Comparison of ENCODE assay signal across 31 mouse cellular contexts in genomic region chr7:25600666-25601065, GRCm38 (mm10). TPM values are rescaled to one million over a fixed set of nuclear protein-coding genes. Genes with fewer than 3 reads are reported as not detected.
A peak's percentile ranks its signal among the peaks of the same experiment; 100 is the strongest.
DNase-seq lines count a peak whose midpoint lies in the region; ATAC-seq and TF ChIP-seq lines count a peak whose summit lies in the region.
"Had no signal": no experiment of that assay in that cellular context is flagged by ENCODE, and none has a peak within 500 bp of the region (broad histone marks: within the 10 kb centered on the region; RNA-seq: fewer than 3 reads in every experiment).

No protein-coding gene starts in this region.

- no peak for ATAC-seq in neural tube, embryonic 15.5 days (ENCODE audit: low FRiP score)
- ATAC-seq: CD4-positive, CD25-positive, alpha-beta regulatory T cell, adult 4 months; forebrain, embryonic 14.5 days; forebrain, postnatal 0 days; inflammation-experienced regulatory T-cells, adult 6 months; intestine, embryonic 16.5 days had no signal

- 90% methylated on average over 11 of the region's 11 CpGs for WGBS in neural tube, embryonic 15.5 days
- 94% methylated on average over 11 of the region's 11 CpGs for WGBS in thymus, adult 2 months

- TF ChIP-seq POLR2A in thymus, adult 2 months (IDR thresholded peaks at IDR 0.05; ENCODE audit: control insufficient read depth, extremely low read depth, insufficient read depth, low read length, poor library complexity) = no peak

- H3K4me2 ChIP-seq in neural tube, embryonic 15.5 days = no peak overlapping the region
- H3K4me2 ChIP-seq: embryonic facial prominence, embryonic 12.5 days; embryonic facial prominence, embryonic 15.5 days; hindbrain, embryonic 13.5 days had no signal

- no peak overlapping the region for H3K9ac ChIP-seq in neural tube, embryonic 15.5 days (replicated peaks)
- H3K9ac ChIP-seq in ES-E14 (ENCODE audit: insufficient read depth, low read depth, low read length, poor library complexity, severe bottlenecking) = peak overlapping the region; percentile 58
- H3K9ac ChIP-seq: embryonic facial prominence, embryonic 12.5 days; embryonic facial prominence, embryonic 15.5 days; forebrain, postnatal 0 days; hindbrain, embryonic 13.5 days had no signal

- H3K4me3 ChIP-seq in neural tube, embryonic 15.5 days (replicated peaks) = no peak overlapping the region
- H3K4me3 ChIP-seq in E14TG2a.4 (replicated peaks; ENCODE audit: low read length) = peak overlapping the region; percentile 70
- H3K4me3 ChIP-seq in ES-E14 (ENCODE audit: insufficient read depth in 1 of 2, low read depth in 1 of 2, low read length in 2 of 2, poor library complexity in 1 of 2, severe bottlenecking in 1 of 2) = peak overlapping the region in 1 of 2 experiments; percentile 56; a peak in 1 of 4 replicates
- no peak overlapping the region for H3K4me3 ChIP-seq in thymus, adult 2 months (ENCODE audit: control insufficient read depth, insufficient read depth, low read length)
- H3K4me3 ChIP-seq: embryonic facial prominence, embryonic 12.5 days; embryonic facial prominence, embryonic 15.5 days; gastrocnemius, adult 2 months; hindbrain, embryonic 10.5 days; hindbrain, embryonic 13.5 days had no signal

- no peak overlapping the region for H3K27ac ChIP-seq in neural tube, embryonic 15.5 days (replicated peaks)
- H3K27ac ChIP-seq in ES-E14 (ENCODE audit: insufficient read depth, low read depth, low read length, poor library complexity, severe bottlenecking) = no peak overlapping the region
- no peak overlapping the region for H3K27ac ChIP-seq in thymus, adult 2 months (ENCODE audit: control insufficient read depth, insufficient read depth, low read length)
- H3K27ac ChIP-seq: embryonic facial prominence, embryonic 12.5 days; embryonic facial prominence, embryonic 15.5 days; gastrocnemius, adult 2 months; hindbrain, embryonic 10.5 days; hindbrain, embryonic 13.5 days; hindbrain, postnatal 0 days had no signal

- no peaks in the 10 kb centered on the region for H3K9me3 ChIP-seq in neural tube, embryonic 15.5 days (replicated peaks)
- H3K9me3 ChIP-seq in E14TG2a.4 (ENCODE audit: low read length) (no peaks in the 10 kb centered on the region), ES-E14 (ENCODE audit: control insufficient read depth, insufficient read depth, low read depth, low read length) (no peaks in the 10 kb centered on the region)
- H3K9me3 ChIP-seq: embryonic facial prominence, embryonic 12.5 days; embryonic facial prominence, embryonic 15.5 days; hindbrain, embryonic 10.5 days; hindbrain, embryonic 13.5 days had no signal

- H3K36me3 ChIP-seq in neural tube, embryonic 15.5 days = no peaks in the 10 kb centered on the region
- H3K36me3 ChIP-seq in E14TG2a.4 (ENCODE audit: insufficient read depth, low read length) (no peaks in the 10 kb centered on the region), ES-E14 (ENCODE audit: control insufficient read depth, insufficient read depth, low read length, poor library complexity, severe bottlenecking) (no peaks in the 10 kb centered on the region)
- no peaks in the 10 kb centered on the region for H3K36me3 ChIP-seq in thymus, adult 2 months (ENCODE audit: control insufficient read depth, insufficient read depth, low read length)
- H3K36me3 ChIP-seq: embryonic facial prominence, embryonic 12.5 days; embryonic facial prominence, embryonic 15.5 days; hindbrain, embryonic 10.5 days; hindbrain, embryonic 13.5 days had no signal

- in situ Hi-C loops in ES-E14 (cut with MboI; ENCODE audit: low sequenced_read_pairs in 2 of 2, unreplicated experiment in 2 of 2) = no loop called here

- H3K27me3 ChIP-seq in neural tube, embryonic 15.5 days (replicated peaks) = no peaks in the 10 kb centered on the region
- H3K27me3 ChIP-seq in E14TG2a.4 (ENCODE audit: insufficient read depth, low read length) = peaks cover 26% of the 10 kb centered on the region
- no peaks in the 10 kb centered on the region for H3K27me3 ChIP-seq in thymus, adult 2 months (ENCODE audit: control insufficient read depth, insufficient read depth, low read length)
- H3K27me3 ChIP-seq: embryonic facial prominence, embryonic 12.5 days; embryonic facial prominence, embryonic 15.5 days; hindbrain, embryonic 13.5 days had no signal

- H3K4me1 ChIP-seq in neural tube, embryonic 15.5 days = no peaks in the 10 kb centered on the region
- peaks cover 23% of the 10 kb centered on the region for H3K4me1 ChIP-seq in E14TG2a.4 (replicated peaks; ENCODE audit: low read depth, low read length)
- H3K4me1 ChIP-seq in ES-E14 (ENCODE audit: control insufficient read depth in 2 of 2, insufficient read depth in 2 of 2, low read length in 2 of 2, poor library complexity in 1 of 2) = 0 out of 4 replicates have a peak, but pooled peaks cover 2 to 4% of the 10 kb centered on the region in 2 experiments
- H3K4me1 ChIP-seq in thymus, adult 2 months (replicated peaks; ENCODE audit: control insufficient read depth, insufficient read depth, low read length) = no peaks in the 10 kb centered on the region
- H3K4me1 ChIP-seq: embryonic facial prominence, embryonic 12.5 days; embryonic facial prominence, embryonic 15.5 days; hindbrain, embryonic 10.5 days; hindbrain, embryonic 13.5 days had no signal

- DNase-seq in neural tube, embryonic 10.5 days (ENCODE audit: extremely low spot score, low spot score) = peak; percentile 6
- no peak for DNase-seq in ES-E14 (ENCODE audit: low read depth, low spot score)
- DNase-seq in thymus, adult 2 months = no peak
- DNase-seq in lung, postnatal 25 days (ENCODE audit: low spot score) = no peak
- DNase-seq: adrenal gland, adult 2 months; adrenal gland, postnatal 14 days; cerebellum, adult 11 months; cerebellum, adult 2 months; cerebellum, adult 9-11 months; cerebellum, postnatal 25 days; forebrain, postnatal 0 days; gastrocnemius, adult 2 months; gastrocnemius, postnatal 14 days; heart, adult 18-20 months; heart, postnatal 36 days had no signal

- no peak for TF ChIP-seq CTCF in E14TG2a.4 (conservative IDR thresholded peaks at IDR 0.05; ENCODE audit: low read length)
- no peak for TF ChIP-seq CTCF in thymus, adult 2 months (IDR thresholded peaks at IDR 0.05; ENCODE audit: borderline replicate concordance, control insufficient read depth, extremely low read depth, insufficient read depth, low read length, poor library complexity)

TF ChIP-seq in ES-E14, 5 proteins besides CTCF, POLR2A, EP300 and RAD21:
- TF ChIP-seq HCFC1 (IDR thresholded peaks at IDR 0.05; ENCODE audit: borderline replicate concordance, insufficient read depth, low read length) (no peak), ZNF384 (IDR thresholded peaks at IDR 0.05; ENCODE audit: low read depth, low read length) (no peak), CHD2 (IDR thresholded peaks at IDR 0.05; ENCODE audit: low read depth, low read length) (no peak), MAFK (IDR thresholded peaks at IDR 0.05; ENCODE audit: insufficient read depth, low read depth, low read length) (no peak), ZC3H11A (IDR thresholded peaks at IDR 0.05; ENCODE audit: borderline replicate concordance, low read depth, low read length) (no peak)

RNA-seq across cellular contexts. Expression of gene Erich4, which starts 15.0 kb away (rescaled TPM):
- polyA plus RNA-seq in neural tube, embryonic 15.5 days (2015; fragmentation: Nextera tagmentation; extraction: Ambion mirVana) = 0.20 TPM in 1 of 2 replicates, not detected in the other
- not detected in 2 replicates for total RNA-seq in ES-E14 (2012; rRNA removed)
- not detected in 2 replicates for polyA plus RNA-seq in thymus, adult 2 months (2012; rRNA removed)
- total RNA-seq: adrenal gland, adult 2 months; adrenal gland, postnatal 14 days; common myeloid progenitor, adult 5-6 weeks; forebrain, postnatal 0 days; gastrocnemius, adult 2 months; gastrocnemius, postnatal 14 days; gastrocnemius, postnatal 4 days; hindbrain, postnatal 0 days had no signal
- polyA plus RNA-seq: adrenal gland, adult 2 months; C2C12; CD4-positive, CD25-positive, alpha-beta regulatory T cell, adult 4 months; embryonic facial prominence, embryonic 12.5 days; embryonic facial prominence, embryonic 15.5 days; forebrain, embryonic 11.5 days; forebrain, embryonic 14.5 days; forebrain, postnatal 0 days; heart, embryonic 14.5 days; hindbrain, embryonic 10.5 days; hindbrain, embryonic 13.5 days; hindbrain, postnatal 0 days; inflammation-experienced regulatory T-cells, adult 6 months had no signal

RNA-seq across cellular contexts. Expression of gene Dmac2, which starts 18.5 kb away (rescaled TPM):
- polyA plus RNA-seq in neural tube, embryonic 15.5 days (2015; fragmentation: Nextera tagmentation; extraction: Ambion mirVana) = 48.2 and 49.5 TPM in 2 replicates
- total RNA-seq in ES-E14 (2012; rRNA removed) = 30.0 and 39.3 TPM in 2 replicates
- polyA plus RNA-seq in thymus, adult 2 months (2012; rRNA removed) = 80.2 and 86.2 TPM in 2 replicates

RNA-seq across cellular contexts. Expression of gene B3gnt8, which starts 25.8 kb away (rescaled TPM):
- polyA plus RNA-seq in neural tube, embryonic 15.5 days (2015; fragmentation: Nextera tagmentation; extraction: Ambion mirVana) = 1.8 and 5.3 TPM in 2 replicates
- total RNA-seq in ES-E14 (2012; rRNA removed) = 1.7 and 2.3 TPM in 2 replicates
- polyA plus RNA-seq in thymus, adult 2 months (2012; rRNA removed) = 28.7 and 32.8 TPM in 2 replicates

RNA-seq across cellular contexts. Expression of gene Bckdha, which starts 58.1 kb away (rescaled TPM):
- polyA plus RNA-seq in neural tube, embryonic 15.5 days (2015; fragmentation: Nextera tagmentation; extraction: Ambion mirVana) = 39.6 and 49.5 TPM in 2 replicates
- total RNA-seq in ES-E14 (2012; rRNA removed) = 96.0 and 116 TPM in 2 replicates
- polyA plus RNA-seq in thymus, adult 2 months (2012; rRNA removed) = 166 and 181 TPM in 2 replicates

RNA-seq across cellular contexts. Expression of gene Exosc5, which starts 58.3 kb away (rescaled TPM):
- 36.8 and 55.4 TPM in 2 replicates for polyA plus RNA-seq in neural tube, embryonic 15.5 days (2015; fragmentation: Nextera tagmentation; extraction: Ambion mirVana)
- total RNA-seq in ES-E14 (2012; rRNA removed) = 170 and 182 TPM in 2 replicates
- 141 and 146 TPM in 2 replicates for polyA plus RNA-seq in thymus, adult 2 months (2012; rRNA removed)
